8 mouse cellular contexts compared by ENCODE assay signal in genomic region chr9:41583276-41583675, GRCm38 (mm10).
DNase-seq lines count a peak whose midpoint lies in the region; ATAC-seq and TF ChIP-seq lines count a peak whose summit lies in the region.

No protein-coding gene starts in this region.

- no peak for ATAC-seq in limb, embryonic 14.5 days (ENCODE audit: low FRiP score, low read depth)

- 75% methylated on average over 8 of the region's 8 CpGs for WGBS in heart, embryonic 10.5 days
- 15% methylated on average over 8 of the region's 8 CpGs for WGBS in limb, embryonic 14.5 days

- no peak for TF ChIP-seq POLR2A in limb, embryonic 14.5 days (IDR thresholded peaks at IDR 0.05; ENCODE audit: borderline replicate concordance, extremely low read depth, insufficient read depth, insufficient read length)

- H3K9ac ChIP-seq in limb, embryonic 14.5 days (ENCODE audit: low read depth, low read length, severe bottlenecking) = peak overlapping the region; percentile 96

- peaks cover 9% of the 10 kb centered on the region; the same call in 1 of the 2 replicates for H3K4me1 ChIP-seq in heart, embryonic 10.5 days
- H3K4me1 ChIP-seq in limb, embryonic 14.5 days (ENCODE audit: control insufficient read depth, insufficient read depth, low read length) = peaks cover 24% of the 10 kb centered on the region

- no peaks in the 10 kb centered on the region for H3K27me3 ChIP-seq in heart, embryonic 10.5 days (ENCODE audit: insufficient read depth, poor library complexity, severe bottlenecking)
- no peaks in the 10 kb centered on the region for H3K27me3 ChIP-seq in limb, embryonic 14.5 days (ENCODE audit: control insufficient read depth, insufficient read depth, low read length)

- peaks cover 12% of the 10 kb centered on the region for H3K36me3 ChIP-seq in heart, embryonic 10.5 days
- peaks cover 28% of the 10 kb centered on the region for H3K36me3 ChIP-seq in limb, embryonic 14.5 days (ENCODE audit: control insufficient read depth, insufficient read depth, low read length)

- no peaks in the 10 kb centered on the region for H3K9me3 ChIP-seq in heart, embryonic 10.5 days
- no peaks in the 10 kb centered on the region for H3K9me3 ChIP-seq in limb, embryonic 14.5 days (ENCODE audit: control insufficient read depth, low read length)

- H3K4me2 ChIP-seq in limb, embryonic 14.5 days (replicated peaks; ENCODE audit: low read depth, low read length, severe bottlenecking) = peak overlapping the region; percentile 62

- intact Hi-C loops in heart, postnatal 25 days (cut with DNase I) = loop anchor here (5.0 kb wide), 1 partner anchor 106 kb away; no protein-coding TSS in a partner anchor

- DNase-seq in heart, embryonic 10.5 days (ENCODE audit: low spot score) = no peak
- DNase-seq in heart, postnatal 25 days (ENCODE audit: low spot score) = no peak
- DNase-seq in retina, postnatal 1 day = peak; percentile 8
- no peak for DNase-seq in retina, embryonic 14.5 days (ENCODE audit: low spot score)
- DNase-seq in limb, embryonic 14.5 days (ENCODE audit: low spot score) = peak; percentile 61
- DNase-seq in thymus, adult 18-20 months = no peak
- DNase-seq in layer of hippocampus, postnatal 10 days (ENCODE audit: low spot score in 2 of 2) = no peak
- no peak for DNase-seq in right cerebral cortex, postnatal 4 days

- peak overlapping the region; percentile 90 for H3K27ac ChIP-seq in heart, embryonic 10.5 days
- peak overlapping the region; percentile 99 for H3K27ac ChIP-seq in limb, embryonic 14.5 days (replicated peaks; ENCODE audit: low read depth, low read length)

- peak overlapping the region; percentile 72 for H3K4me3 ChIP-seq in heart, embryonic 10.5 days
- peak overlapping the region; percentile 64 for H3K4me3 ChIP-seq in limb, embryonic 14.5 days (replicated peaks; ENCODE audit: low read length)

Comparison
In these comparisons a context has a peak if more than half of its experiments do, and no peak if none do; other contexts are left out.
1. DNase-seq: peak in retina, postnatal 1 day (single experiment) and limb, embryonic 14.5 days (single experiment); none in heart, embryonic 10.5 days (single experiment), heart, postnatal 25 days (single experiment), retina, embryonic 14.5 days (single experiment), thymus, adult 18-20 months (0 of 2), layer of hippocampus, postnatal 10 days (0 of 2) and right cerebral cortex, postnatal 4 days (single experiment).